Mouse (Mus musculus) limb, embryonic 15.5 days (tissue): ENCODE data around the gene Tcl1. TPM values are rescaled to one million over a fixed set of nuclear protein-coding genes. Genes with fewer than 3 reads are reported as not detected.
"Not testable (repeated sequence)": the region's sequence is repeated elsewhere in the genome, so short reads cannot be mapped to it uniquely, and the experiment has no call there.

Source experiments
- ATAC-seq: fragments of 200-750 bp; cut with Nextera tagmentation; 2 replicates; pipeline ENCODE4 v1.8.0; 2017; ENCODE audit warnings: low read depth, moderate TSS enrichment; ENCODE audit not compliant: insufficient number of reproducible peaks, low FRiP score, low TSS enrichment
- H3K27ac ChIP-seq: fragments of 300-500 bp; sonication (generic); 2 replicates; pipeline ENCODE4 v1.5.1; 2015; ENCODE audit warnings: moderate library complexity, mild to moderate bottlenecking, inconsistent platforms
- H3K27me3 ChIP-seq: fragments of 300-500 bp; sonication (generic); 2 replicates; pipeline ENCODE4 v1.6.1; 2015; ENCODE audit warnings: inconsistent platforms
- H3K36me3 ChIP-seq: fragments of 300-500 bp; sonication (generic); 2 replicates; pipeline ENCODE4 v1.6.1; 2015; ENCODE audit warnings: inconsistent platforms
- H3K4me1 ChIP-seq: fragments of 300-500 bp; sonication (generic); 2 replicates; pipeline ENCODE4 v1.6.1; 2015; ENCODE audit warnings: inconsistent platforms
- H3K4me2 ChIP-seq: fragments of 300-500 bp; sonication (generic); 2 replicates; pipeline ENCODE4 v1.6.1; 2015; ENCODE audit warnings: mild to moderate bottlenecking, inconsistent platforms
- H3K4me3 ChIP-seq: fragments of 300-500 bp; sonication (generic); 2 replicates; pipeline ENCODE4 v1.5.1; 2015; ENCODE audit warnings: mild to moderate bottlenecking, inconsistent platforms
- H3K9ac ChIP-seq: fragments of 300-500 bp; sonication (generic); 2 replicates; pipeline ENCODE4 v1.6.1; 2015; ENCODE audit warnings: inconsistent platforms
- H3K9me3 ChIP-seq: fragments of 300-500 bp; sonication (generic); 2 replicates; pipeline ENCODE4 v1.6.1; 2016; ENCODE audit warnings: inconsistent platforms
- WGBS: fragments of 180-500 bp; shearing (Covaris S2); methylation state at CpG from one replicate; pipeline ENCODE4 v1.1.7; 2015; 5-methylcytosine and 5-hydroxymethylcytosine counted together
- polyA plus RNA-seq: library from polyadenylated mRNA; unstranded; fragments of >200 nt; fragmentation: Nextera tagmentation; extraction: Ambion mirVana; gene quantifications from 2 replicates; pipeline ENCODE4 v1.2.1, GENCODE M21; 2015

Gene Tcl1
- polyA plus RNA-seq, 1 experiment from 2014 or later, result not detected

GRCm38 (mm10) chr12:105224621-105225320, 2.2 kb upstream of the Tcl1 start:
- H3K9ac ChIP-seq, result no peak overlapping the region

GRCm38 (mm10) chr12:105217101-105217760, 5.4 kb downstream of the Tcl1 start:
- no peak overlapping the region for H3K27ac ChIP-seq
- no peaks in the 10 kb centered on the region for H3K36me3 ChIP-seq
- no peak overlapping the region for H3K4me3 ChIP-seq
- H3K4me2 ChIP-seq, result no peak overlapping the region
- 85% methylated on average over 7 of the region's 7 CpGs for WGBS
- ATAC-seq, result 0 out of 2 replicates have a peak, but pooled peaks have one; percentile 35
- no peaks in the 10 kb centered on the region for H3K4me1 ChIP-seq
- no peaks in the 10 kb centered on the region for H3K27me3 ChIP-seq
- no peak overlapping the region for H3K9ac ChIP-seq
- H3K9me3 ChIP-seq, result no peaks in the 10 kb centered on the region

More at GRCm38 (mm10) chr12:105224621-105225320, 2.2 kb upstream of the Tcl1 start:
- no peak for ATAC-seq
- no peaks in the 10 kb centered on the region for H3K36me3 ChIP-seq
- H3K4me1 ChIP-seq, result no peaks in the 10 kb centered on the region
- H3K4me3 ChIP-seq, result no peak overlapping the region
- H3K9me3 ChIP-seq, result no peaks in the 10 kb centered on the region
- WGBS, result 59% methylated on average over 16 of the region's 16 CpGs
- H3K4me2 ChIP-seq, result no peak overlapping the region
- H3K27ac ChIP-seq, result no peak overlapping the region
- no peaks in the 10 kb centered on the region for H3K27me3 ChIP-seq

GRCm38 (mm10) chr12:105209231-105209630, 13.4 kb downstream of the Tcl1 start:
- no peaks in the 10 kb centered on the region for H3K36me3 ChIP-seq
- H3K27me3 ChIP-seq, result no peaks in the 10 kb centered on the region
- H3K4me3 ChIP-seq, result no peak overlapping the region
- no peaks in the 10 kb centered on the region for H3K4me1 ChIP-seq
- no peak overlapping the region for H3K9ac ChIP-seq
- WGBS, result 88% methylated on average over 7 of the region's 7 CpGs
- H3K27ac ChIP-seq, result no peak overlapping the region
- H3K4me2 ChIP-seq, result no peak overlapping the region
- ATAC-seq, result no peak
- no peaks in the 10 kb centered on the region for H3K9me3 ChIP-seq

GRCm38 (mm10) chr12:105208441-105208840, 14.2 kb downstream of the Tcl1 start:
- H3K4me2 ChIP-seq, result no peak overlapping the region
- H3K4me1 ChIP-seq, result no peaks in the 10 kb centered on the region
- ATAC-seq, result no peak
- no peak overlapping the region for H3K27ac ChIP-seq
- no peaks in the 10 kb centered on the region for H3K27me3 ChIP-seq
- H3K9ac ChIP-seq, result no peak overlapping the region
- H3K36me3 ChIP-seq, result no peaks in the 10 kb centered on the region
- H3K9me3 ChIP-seq, result no peaks in the 10 kb centered on the region
- H3K4me3 ChIP-seq, result no peak overlapping the region
- WGBS, result 94% methylated on average over 1 of the region's 1 CpGs

GRCm38 (mm10) chr12:105207071-105207470, 15.5 kb downstream of the Tcl1 start:
- no peak overlapping the region for H3K4me3 ChIP-seq
- no peak overlapping the region for H3K27ac ChIP-seq
- H3K4me2 ChIP-seq, result no peak overlapping the region
- no peaks in the 10 kb centered on the region for H3K36me3 ChIP-seq
- H3K27me3 ChIP-seq, result no peaks in the 10 kb centered on the region
- WGBS, result 59% methylated on average over 1 of the region's 1 CpGs
- no peak for ATAC-seq
- no peaks in the 10 kb centered on the region for H3K9me3 ChIP-seq
- no peak overlapping the region for H3K9ac ChIP-seq
- H3K4me1 ChIP-seq, result no peaks in the 10 kb centered on the region

GRCm38 (mm10) chr12:105201657-105202056, 20.9 kb downstream of the Tcl1 start, which contains the start of gene Tcl1b4:
Tcl1b4 (plus strand) TSS chr12:105201957.
- H3K4me1 ChIP-seq, ATAC-seq, H3K4me3 ChIP-seq, H3K9me3 ChIP-seq, H3K27ac ChIP-seq, H3K27me3 ChIP-seq, H3K36me3 ChIP-seq, H3K9ac ChIP-seq, H3K4me2 ChIP-seq: not testable (repeated sequence)
- WGBS, result 74% methylated on average over 1 of the region's 1 CpGs

GRCm38 (mm10) chr12:105199684-105200497, 22.7 kb downstream of the Tcl1 start:
- not testable (repeated sequence) for H3K4me1 ChIP-seq, H3K9ac ChIP-seq, H3K9me3 ChIP-seq, H3K36me3 ChIP-seq, H3K4me3 ChIP-seq, H3K4me2 ChIP-seq, H3K27ac ChIP-seq, H3K27me3 ChIP-seq, ATAC-seq
- 67% methylated on average over 7 of the region's 7 CpGs for WGBS

GRCm38 (mm10) chr12:105190743-105191142, 31.9 kb downstream of the Tcl1 start, which contains the start of gene Tcl1b3:
Tcl1b3 (plus strand) TSS chr12:105191043.
- H3K4me3 ChIP-seq, H3K36me3 ChIP-seq, H3K4me1 ChIP-seq, H3K27me3 ChIP-seq, H3K4me2 ChIP-seq, ATAC-seq, H3K9ac ChIP-seq, H3K9me3 ChIP-seq, H3K27ac ChIP-seq: not testable (repeated sequence)
- WGBS, result 90% methylated on average over 6 of the region's 6 CpGs

- not testable (repeated sequence) for ATAC-seq, H3K4me3 ChIP-seq, H3K27ac ChIP-seq, H3K36me3 ChIP-seq, H3K4me1 ChIP-seq, H3K9me3 ChIP-seq, H3K4me2 ChIP-seq, H3K27me3 ChIP-seq, H3K9ac ChIP-seq
- 31% methylated on average over 2 of the region's 2 CpGs for WGBS
These were observed 33.6 kb downstream of the Tcl1 start for GRCm38 (mm10) chr12:105188980-105189379.

- not testable (repeated sequence) for ATAC-seq, H3K27ac ChIP-seq, H3K4me1 ChIP-seq, H3K36me3 ChIP-seq, H3K9ac ChIP-seq, H3K4me3 ChIP-seq, H3K9me3 ChIP-seq, H3K27me3 ChIP-seq, H3K4me2 ChIP-seq
- 55% methylated on average over 4 of the region's 4 CpGs for WGBS
These were observed 41.5 kb downstream of the Tcl1 start for GRCm38 (mm10) chr12:105181040-105181644.

GRCm38 (mm10) chr12:105176044-105176443, 46.5 kb downstream of the Tcl1 start, which contains the start of gene Tcl1b5:
Tcl1b5 (plus strand) TSS chr12:105176344.
- WGBS, result 67% methylated on average over 3 of the region's 3 CpGs

More at GRCm38 (mm10) chr12:105176044-105176443, 46.5 kb downstream of the Tcl1 start, which contains the start of gene Tcl1b5:
- not testable (repeated sequence) for ATAC-seq, H3K36me3 ChIP-seq, H3K27me3 ChIP-seq, H3K4me3 ChIP-seq, H3K9ac ChIP-seq, H3K4me1 ChIP-seq, H3K4me2 ChIP-seq, H3K9me3 ChIP-seq, H3K27ac ChIP-seq
